Mouse (Mus musculus): ENCODE data around the gene Cacna1c. TPM values are rescaled to one million over a fixed set of nuclear protein-coding genes. Genes with fewer than 3 reads are reported as not detected.

Gene Cacna1c
- total RNA-seq, 2 experiments from 2014 or later: 233 to 249 TPM

DNA sequence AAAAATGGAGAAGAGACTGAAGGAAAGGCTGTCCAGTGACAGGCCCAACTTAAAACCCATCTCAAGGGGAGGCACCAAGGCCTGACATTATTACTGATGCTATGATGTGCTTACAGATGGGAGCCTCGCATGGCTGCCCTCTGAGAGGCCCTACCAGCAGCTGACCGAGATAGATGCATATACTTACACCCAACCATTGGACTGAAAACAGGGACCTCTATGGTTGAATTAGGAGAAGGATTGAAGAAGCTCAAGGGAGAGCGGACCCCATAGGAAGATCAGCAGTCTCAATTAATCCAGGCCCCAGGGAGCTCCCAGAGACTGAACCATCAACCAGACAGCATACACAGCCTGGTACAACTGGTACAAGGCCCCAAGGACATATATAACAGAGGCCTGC lies 628.4 kb downstream of the Cacna1c start:
- no peak for DNase-seq

- DNase-seq: peak; percentile 94
Observed at GRCm38 (mm10) chr6:118561745-118562609, 634.2 kb downstream of the Cacna1c start, which contains the start of gene Ankrd26. Gene Ankrd26, minus strand, starts transcription at chr6:118562226.

GRCm38 (mm10) chr6:118561225-118561624 lies 635.0 kb downstream of the Cacna1c start:
- DNase-seq: no peak

DNA sequence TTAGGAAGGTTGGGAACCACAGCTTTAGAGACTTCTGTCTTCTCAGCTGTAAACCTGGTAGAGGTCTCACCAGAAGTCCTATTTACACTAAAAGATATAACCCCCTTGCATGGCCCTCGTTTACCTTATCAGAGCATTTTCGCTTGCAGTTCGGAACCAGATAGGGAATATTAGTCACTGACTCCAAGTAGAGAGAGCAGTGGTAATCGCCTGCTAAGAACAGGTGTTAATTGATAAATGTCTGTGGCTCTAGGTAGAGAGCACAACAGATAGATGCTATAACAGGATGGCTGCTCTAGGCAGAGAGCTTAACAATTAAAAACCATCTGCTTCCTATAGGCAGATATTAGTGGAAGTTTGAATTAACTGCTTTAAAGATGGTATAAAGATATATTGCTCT lies 657.6 kb downstream of the Cacna1c start:
- no peak for DNase-seq

Other genes starting within 250 kb of the Cacna1c start
- 1 to 10 TPM; 4.4 to 4.5 TPM for gene Dcp1b, start 21.2 kb downstream of the Cacna1c start, total RNA-seq (2021)
- gene Cacna2d4, start 40.1 kb upstream of the Cacna1c start, total RNA-seq (2021): not detected
- under 1 TPM; 0.09 to 0.79 TPM for gene Lrtm2, start 134.3 kb upstream of the Cacna1c start, total RNA-seq (2021)
- gene Adipor2, start 221.3 kb upstream of the Cacna1c start, total RNA-seq (2021): 10 to 100 TPM; 55.5 to 55.7 TPM